Mouse (Mus musculus) subcutaneous adipose tissue, adult 2 months (tissue): ENCODE data around the gene Msmb. TPM values are rescaled to one million over a fixed set of nuclear protein-coding genes. Genes with fewer than 3 reads are reported as not detected.

ENCODE experiments used
- polyA plus RNA-seq: library from polyadenylated mRNA; depleted of rRNA; stranded (reverse); fragments of >200 nt; gene quantifications from 2 replicates; pipeline ENCODE4 v1.2.3, GENCODE M21; 2012; ENCODE audit warnings: low replicate concordance; rRNA removed

Msmb gene
- not detected in 2 replicates for polyA plus RNA-seq

GRCm38 (mm10) chr14:32141723-32142122, at the start of gene Msmb:
Gene Msmb (plus strand): TSS chr14:32142023.

GRCm38 (mm10) chr14:32159690-32160246, 17.9 kb downstream of the Msmb start, which contains the start of gene Ncoa4:
Gene Ncoa4 (plus strand): TSS chr14:32159865.

GRCm38 (mm10) chr14:32201791-32202451, 60.1 kb downstream of the Msmb start, which contains the start of the genes Timm23 and Parg:
Gene Timm23 (minus strand): TSS chr14:32201898.
Gene Parg (plus strand): TSS chr14:32201949.

Other genes with a start within 250 kb of the Msmb start
- gene Galnt15, start 113.0 kb upstream of the Msmb start, polyA plus RNA-seq: 21.5 and 43.9 TPM in 2 replicates
- 26.4 and 29.8 TPM in 2 replicates for gene Oxnad1, start 56.6 kb upstream of the Msmb start, polyA plus RNA-seq
- gene Dph3, start 56.3 kb upstream of the Msmb start, polyA plus RNA-seq: 27.0 and 31.4 TPM in 2 replicates
- 93.0 and 112 TPM in 2 replicates for gene Ncoa4, start 17.8 kb downstream of the Msmb start, polyA plus RNA-seq
- gene Timm23, start 59.9 kb downstream of the Msmb start, polyA plus RNA-seq: 199 and 255 TPM in 2 replicates
- gene Parg, start 59.9 kb downstream of the Msmb start, polyA plus RNA-seq: 5.8 and 10.2 TPM in 2 replicates
- 0.82 and 15.3 TPM in 2 replicates for gene Ogdhl, start 180.0 kb downstream of the Msmb start, polyA plus RNA-seq
- gene 1700024G13Rik, start 246.4 kb downstream of the Msmb start, polyA plus RNA-seq: not detected in 2 replicates